In genomic region chr5:151218689-151219115, GRCm38 (mm10) we compare ENCODE assay signal across 9 mouse cellular contexts. TPM values are rescaled to one million over a fixed set of nuclear protein-coding genes. Genes with fewer than 3 reads are reported as not detected.
DNase-seq lines count a peak whose midpoint lies in the region; ATAC-seq lines count a peak whose summit lies in the region.
"Had no signal": no experiment of that assay in that cellular context is flagged by ENCODE, and none has a peak within 500 bp of the region (broad histone marks: within the 10 kb centered on the region; RNA-seq: fewer than 3 reads in every experiment).

No protein-coding gene starts in this region.

- no peak overlapping the region for H3K4me3 ChIP-seq in forebrain, embryonic 15.5 days
- H3K4me3 ChIP-seq: stomach, embryonic 15.5 days had no signal

- peak; percentile 48; the same call in 1 of the 2 replicates for ATAC-seq in forebrain, embryonic 15.5 days (replicated peaks)
- ATAC-seq in erythroblast, adult 5-6 weeks (replicated peaks; ENCODE audit: low FRiP score, poor library complexity, severe bottlenecking), result no peak

- H3K9me3 ChIP-seq in forebrain, embryonic 15.5 days, result no peaks in the 10 kb centered on the region
- H3K9me3 ChIP-seq: stomach, embryonic 15.5 days had no signal

- DNase-seq in right cerebral cortex, postnatal 10 days (ENCODE audit: low spot score in 2 of 2), result peak; percentile 35 to 52
- no peak for DNase-seq in right cerebral cortex, postnatal 4 days
- peak; percentile 15 to 28 for DNase-seq in kidney, postnatal 36 days
- no peak for DNase-seq in lung, postnatal 10 days
- no peak for DNase-seq in ovary, postnatal 10 days (ENCODE audit: low spot score)
- no peak for DNase-seq in urinary bladder, postnatal 10 days (ENCODE audit: low spot score)

- no peaks in the 10 kb centered on the region for H3K36me3 ChIP-seq in forebrain, embryonic 15.5 days
- H3K36me3 ChIP-seq: stomach, embryonic 15.5 days had no signal

- H3K4me2 ChIP-seq in forebrain, embryonic 15.5 days (replicated peaks), result no peak overlapping the region
- H3K4me2 ChIP-seq: stomach, embryonic 15.5 days had no signal

- no peak overlapping the region for H3K9ac ChIP-seq in forebrain, embryonic 15.5 days (replicated peaks)
- H3K9ac ChIP-seq: stomach, embryonic 15.5 days had no signal

- WGBS in forebrain, embryonic 15.5 days, result 15% methylated on average over 6 of the region's 6 CpGs

- no peaks in the 10 kb centered on the region for H3K4me1 ChIP-seq in forebrain, embryonic 15.5 days
- H3K4me1 ChIP-seq: stomach, embryonic 15.5 days had no signal

- H3K27ac ChIP-seq in forebrain, embryonic 15.5 days (replicated peaks), result no peak overlapping the region
- H3K27ac ChIP-seq: stomach, embryonic 15.5 days had no signal

- H3K27me3 ChIP-seq in forebrain, embryonic 15.5 days, result no peaks in the 10 kb centered on the region
- H3K27me3 ChIP-seq: stomach, embryonic 15.5 days had no signal

RNA-seq across cellular contexts. Expression of gene Stard13, which starts 14.9 kb away (rescaled TPM):
- 2.9 and 4.0 TPM in 2 replicates for polyA plus RNA-seq in forebrain, embryonic 15.5 days (2015; fragmentation: Nextera tagmentation; extraction: Ambion mirVana)
- total RNA-seq in erythroblast, adult 5-6 weeks (2015; ENCODE audit: low replicate concordance), result not detected in 2 replicates
- total RNA-seq in erythroblast, adult 5-6 weeks (2017; ENCODE audit: low replicate concordance), result not detected in 2 replicates

Comparison
In these comparisons a context has a peak if more than half of its experiments do, and no peak if none do; other contexts are left out.
1. DNase-seq: peak in right cerebral cortex, postnatal 10 days (2 of 2) and kidney, postnatal 36 days (2 of 2); none in right cerebral cortex, postnatal 4 days (single experiment), lung, postnatal 10 days (single experiment), ovary, postnatal 10 days (single experiment) and urinary bladder, postnatal 10 days (single experiment).